ENCODE assay signal across 9 mouse cellular contexts in the genomic region with DNA sequence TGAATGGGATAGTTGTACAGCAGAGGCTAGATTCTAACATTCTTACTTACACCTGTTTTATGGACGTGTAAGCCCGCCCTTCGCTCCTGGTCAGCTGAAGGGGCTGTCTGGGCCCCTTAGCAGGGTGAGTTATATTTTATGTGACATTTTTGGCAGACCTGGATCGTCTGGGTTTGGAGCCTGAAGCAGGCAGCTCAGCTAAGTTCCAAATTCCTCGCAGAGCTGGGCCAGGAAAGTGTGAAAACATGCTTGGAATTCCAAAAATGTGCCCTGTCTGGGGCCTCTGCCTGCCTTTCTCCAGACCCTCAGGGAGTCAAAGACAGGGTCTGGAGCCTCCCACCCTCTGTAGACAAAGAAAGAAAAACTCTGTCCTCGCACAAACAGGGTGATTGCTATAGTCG. TPM values are rescaled to one million over a fixed set of nuclear protein-coding genes. Genes with fewer than 3 reads are reported as not detected.
A peak's percentile ranks its signal among the peaks of the same experiment; 100 is the strongest.
DNase-seq lines count a peak whose midpoint lies in the region; ATAC-seq and TF ChIP-seq lines count a peak whose summit lies in the region.
"Had no signal": no experiment of that assay in that cellular context is flagged by ENCODE, and none has a peak within 500 bp of the region (broad histone marks: within the 10 kb centered on the region; RNA-seq: fewer than 3 reads in every experiment).

No protein-coding gene starts in this region.

- no peak overlapping the region for H3K27ac ChIP-seq in gastrocnemius, adult 2 months
- H3K27ac ChIP-seq in intestine, postnatal 0 days (ENCODE audit: low read depth, low read length): no peak overlapping the region

- H3K36me3 ChIP-seq in intestine, postnatal 0 days (ENCODE audit: control insufficient read depth, insufficient read depth): no peaks in the 10 kb centered on the region

- no peaks in the 10 kb centered on the region for H3K9me3 ChIP-seq in intestine, postnatal 0 days (ENCODE audit: control insufficient read depth)

- H3K9ac ChIP-seq in intestine, postnatal 0 days (ENCODE audit: low read depth, low read length): no peak overlapping the region

- H3K27me3 ChIP-seq in intestine, postnatal 0 days (replicated peaks; ENCODE audit: control insufficient read depth, insufficient read depth, low read length): no peaks in the 10 kb centered on the region

- H3K4me3 ChIP-seq in gastrocnemius, adult 2 months: no peak overlapping the region
- H3K4me3 ChIP-seq in intestine, postnatal 0 days (ENCODE audit: low read depth, low read length): no peak overlapping the region

- TF ChIP-seq CTCF in gastrocnemius, adult 2 months (IDR thresholded peaks at IDR 0.05): no peak
- TF ChIP-seq CTCF in intestine, postnatal 0 days (IDR thresholded peaks at IDR 0.05; ENCODE audit: low read depth): no peak

- ATAC-seq in intestine, postnatal 0 days: no peak

- WGBS in intestine, postnatal 0 days: 12% methylated on average over 7 of the region's 7 CpGs

- peak; percentile 13 for DNase-seq in gastrocnemius, adult 2 months
- no peak for DNase-seq in gastrocnemius, postnatal 4 days (ENCODE audit: low spot score in 2 of 2)
- peak; percentile 84 for DNase-seq in embryo, embryonic 10.5 days (ENCODE audit: low spot score)
- peak; percentile 90 for DNase-seq in mesoderm, embryonic 11.5 days (ENCODE audit: low read depth, low spot score)
- no peak for DNase-seq in adrenal gland, adult (ENCODE audit: inconsistent age in 2 of 2, low spot score in 1 of 2)
- DNase-seq in layer of hippocampus, adult 9-10 months (ENCODE audit: low spot score): no peak
- no peak for DNase-seq in right cerebral cortex, adult 18-20 months
- DNase-seq: liver had no signal

- H3K4me2 ChIP-seq in intestine, postnatal 0 days (replicated peaks; ENCODE audit: low read depth): 0 out of 2 replicates have a peak overlapping the region, but pooled peaks have one; percentile 9

- intact Hi-C loops in gastrocnemius, adult 2 months (cut with DNase I): no loop called here

- H3K4me1 ChIP-seq in intestine, postnatal 0 days (replicated peaks; ENCODE audit: control insufficient read depth, insufficient read depth, low read length): no peaks in the 10 kb centered on the region

RNA-seq across cellular contexts. Expression of gene Hs6st1, which starts 51.1 kb away (rescaled TPM):
- total RNA-seq in gastrocnemius, adult 2 months (2021): 10 to 100 TPM; 20.7 to 22.0 TPM
- total RNA-seq in gastrocnemius, postnatal 4 days (2021): 10 to 100 TPM; 39.7 to 40.5 TPM
- 6.4 and 6.7 TPM in 2 replicates for polyA plus RNA-seq in intestine, postnatal 0 days (2015; fragmentation: Nextera tagmentation; extraction: Ambion mirVana)

Comparison
In these comparisons a context has a peak if more than half of its experiments do, and no peak if none do; other contexts are left out.
1. DNase-seq: peak in gastrocnemius, adult 2 months (single experiment), embryo, embryonic 10.5 days (single experiment) and mesoderm, embryonic 11.5 days (single experiment); none in gastrocnemius, postnatal 4 days (0 of 2), adrenal gland, adult (0 of 2), layer of hippocampus, adult 9-10 months (single experiment) and right cerebral cortex, adult 18-20 months (single experiment).